Mouse (Mus musculus): ENCODE measurements around the gene Map1lc3a. TPM values are rescaled to one million over a fixed set of nuclear protein-coding genes. Genes with fewer than 3 reads are reported as not detected.
A peak's percentile ranks its signal among the peaks of the same experiment; 100 is the strongest.

Map1lc3a gene
- polyA plus RNA-seq, 1 experiment from 2014 or later: 203 TPM

DNA sequence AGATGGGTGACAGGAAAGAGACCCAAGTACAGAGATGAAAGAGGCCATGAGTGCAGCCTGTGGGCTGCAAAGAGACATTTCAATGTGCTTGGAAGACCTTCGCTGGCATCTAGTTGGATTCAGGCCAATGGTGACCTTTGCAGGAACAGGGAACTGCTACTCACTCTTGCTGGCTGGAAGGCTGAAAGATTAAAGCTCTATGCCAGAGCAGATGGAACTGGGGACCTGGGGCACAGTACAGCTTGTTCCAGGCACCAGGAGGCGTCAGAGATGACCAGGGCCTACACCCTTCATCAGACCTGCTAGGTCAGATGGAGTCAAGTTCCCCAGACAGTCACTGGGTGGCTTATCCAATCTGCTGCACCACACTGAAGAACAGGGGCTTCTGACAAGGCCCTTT, 17.3 kb downstream of the Map1lc3a start:
- H3K4me3 ChIP-seq (ENCODE audit: low read depth, low read length): no peak overlapping the region
- no peak overlapping the region for H3K27ac ChIP-seq (ENCODE audit: low read depth)
- 77% methylated on average over 2 of the region's 2 CpGs for whole genome bisulfite sequencing
- DNase-seq (ENCODE audit: low spot score) (no peak), ATAC-seq (replicated peaks; ENCODE audit: low FRiP score, low TSS enrichment, low read depth) (no peak)
- no peak overlapping the region for H3K4me2 ChIP-seq (ENCODE audit: low read length)
- H3K9me3 ChIP-seq (ENCODE audit: control insufficient read depth, low read length): no peaks in the 10 kb centered on the region
- no peak overlapping the region for H3K9ac ChIP-seq (ENCODE audit: low read length)
- H3K4me1 ChIP-seq (replicated peaks; ENCODE audit: control insufficient read depth, insufficient read depth, low read length): no peaks in the 10 kb centered on the region
- H3K27me3 ChIP-seq (replicated peaks; ENCODE audit: control insufficient read depth, insufficient read depth, low read length): no peaks in the 10 kb centered on the region
- H3K36me3 ChIP-seq (ENCODE audit: control insufficient read depth, insufficient read depth, low read length): peaks cover 88% of the 10 kb centered on the region

DNA sequence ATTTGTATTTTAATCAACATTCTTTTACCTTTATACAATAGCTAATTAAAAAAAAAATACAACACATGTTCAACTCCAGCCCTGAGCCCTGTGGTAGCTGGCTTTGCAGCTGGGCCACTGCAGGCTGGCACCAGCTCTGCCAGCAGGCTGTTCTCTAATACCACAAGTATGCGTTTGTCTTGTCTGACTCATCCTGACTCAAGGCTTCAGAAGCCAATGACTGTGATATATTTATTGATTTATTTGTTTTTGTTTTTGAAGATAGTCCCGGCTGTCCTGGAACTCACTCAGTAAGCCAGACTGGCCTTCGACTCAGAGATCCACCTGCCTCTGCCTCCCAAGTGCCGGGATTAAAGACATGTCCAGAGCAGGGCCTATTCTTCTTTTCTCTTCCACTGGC, 17.8 kb downstream of the Map1lc3a start:
- H3K4me3 ChIP-seq (ENCODE audit: low read depth, low read length): no peak overlapping the region
- no peak overlapping the region for H3K4me2 ChIP-seq (ENCODE audit: low read length)
- DNase-seq (ENCODE audit: low spot score) (no peak), ATAC-seq (replicated peaks; ENCODE audit: low FRiP score, low TSS enrichment, low read depth) (no peak)
- no peaks in the 10 kb centered on the region for H3K4me1 ChIP-seq (replicated peaks; ENCODE audit: control insufficient read depth, insufficient read depth, low read length)
- H3K36me3 ChIP-seq (ENCODE audit: control insufficient read depth, insufficient read depth, low read length): peaks cover 89% of the 10 kb centered on the region
- H3K9ac ChIP-seq (ENCODE audit: low read length): no peak overlapping the region
- no peaks in the 10 kb centered on the region for H3K27me3 ChIP-seq (replicated peaks; ENCODE audit: control insufficient read depth, insufficient read depth, low read length)
- WGBS: 91% methylated on average over 4 of the region's 4 CpGs
- no peaks in the 10 kb centered on the region for H3K9me3 ChIP-seq (ENCODE audit: control insufficient read depth, low read length)
- H3K27ac ChIP-seq (ENCODE audit: low read depth): no peak overlapping the region

- no peak for DNase-seq (ENCODE audit: low spot score)
- WGBS: 79% methylated on average over 6 of the region's 6 CpGs
- ATAC-seq (replicated peaks; ENCODE audit: low FRiP score, low TSS enrichment, low read depth): no peak
- H3K9me3 ChIP-seq (ENCODE audit: control insufficient read depth, low read length): no peaks in the 10 kb centered on the region
- H3K4me3 ChIP-seq (ENCODE audit: low read depth, low read length): no peak overlapping the region
- no peaks in the 10 kb centered on the region for H3K4me1 ChIP-seq (replicated peaks; ENCODE audit: control insufficient read depth, insufficient read depth, low read length)
- peaks cover 83% of the 10 kb centered on the region for H3K36me3 ChIP-seq (ENCODE audit: control insufficient read depth, insufficient read depth, low read length)
- H3K27me3 ChIP-seq (replicated peaks; ENCODE audit: control insufficient read depth, insufficient read depth, low read length): no peaks in the 10 kb centered on the region
- no peak overlapping the region for H3K9ac ChIP-seq (ENCODE audit: low read length)
- H3K27ac ChIP-seq (ENCODE audit: low read depth): no peak overlapping the region
- H3K4me2 ChIP-seq (ENCODE audit: low read length): no peak overlapping the region
Measured at GRCm38 (mm10) chr2:155295453-155295852, 19.4 kb downstream of the Map1lc3a start.

DNA sequence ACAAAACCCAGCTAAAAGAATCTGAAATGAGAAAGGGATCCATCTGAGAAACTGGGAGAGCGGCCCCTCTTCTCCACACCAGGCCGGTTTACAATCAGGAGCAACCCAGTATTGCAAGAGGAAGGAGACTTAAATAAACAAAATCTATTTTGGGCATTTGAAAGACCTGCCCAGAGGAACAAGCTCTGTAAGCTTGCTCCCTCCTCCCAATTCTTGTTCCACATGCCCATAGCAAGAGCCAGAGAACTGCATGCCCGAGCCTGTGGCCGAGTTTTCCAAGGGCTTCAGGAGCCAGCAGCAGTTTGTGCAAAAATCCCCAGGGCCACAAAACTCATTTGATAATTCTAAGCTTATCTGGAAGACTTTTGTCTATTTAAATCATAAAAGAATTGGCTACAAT, 23.5 kb downstream of the Map1lc3a start:
- 67% methylated on average over 4 of the region's 4 CpGs for WGBS
- no peak for ATAC-seq (replicated peaks; ENCODE audit: low FRiP score, low TSS enrichment, low read depth)
- Histone ChIP-seq H3K27me3 (replicated peaks; ENCODE audit: control insufficient read depth, insufficient read depth, low read length) (no peaks in the 10 kb centered on the region), H3K4me3 (ENCODE audit: low read depth, low read length) (no peak overlapping the region), H3K36me3 (ENCODE audit: control insufficient read depth, insufficient read depth, low read length) (peaks cover 72% of the 10 kb centered on the region), H3K4me1 (replicated peaks; ENCODE audit: control insufficient read depth, insufficient read depth, low read length) (no peaks in the 10 kb centered on the region), H3K4me2 (ENCODE audit: low read length) (no peak overlapping the region), H3K27ac (ENCODE audit: low read depth) (no peak overlapping the region), H3K9ac (ENCODE audit: low read length) (no peak overlapping the region), H3K9me3 (ENCODE audit: control insufficient read depth, low read length) (no peaks in the 10 kb centered on the region)
- DNase-seq (ENCODE audit: low spot score): no peak

DNA sequence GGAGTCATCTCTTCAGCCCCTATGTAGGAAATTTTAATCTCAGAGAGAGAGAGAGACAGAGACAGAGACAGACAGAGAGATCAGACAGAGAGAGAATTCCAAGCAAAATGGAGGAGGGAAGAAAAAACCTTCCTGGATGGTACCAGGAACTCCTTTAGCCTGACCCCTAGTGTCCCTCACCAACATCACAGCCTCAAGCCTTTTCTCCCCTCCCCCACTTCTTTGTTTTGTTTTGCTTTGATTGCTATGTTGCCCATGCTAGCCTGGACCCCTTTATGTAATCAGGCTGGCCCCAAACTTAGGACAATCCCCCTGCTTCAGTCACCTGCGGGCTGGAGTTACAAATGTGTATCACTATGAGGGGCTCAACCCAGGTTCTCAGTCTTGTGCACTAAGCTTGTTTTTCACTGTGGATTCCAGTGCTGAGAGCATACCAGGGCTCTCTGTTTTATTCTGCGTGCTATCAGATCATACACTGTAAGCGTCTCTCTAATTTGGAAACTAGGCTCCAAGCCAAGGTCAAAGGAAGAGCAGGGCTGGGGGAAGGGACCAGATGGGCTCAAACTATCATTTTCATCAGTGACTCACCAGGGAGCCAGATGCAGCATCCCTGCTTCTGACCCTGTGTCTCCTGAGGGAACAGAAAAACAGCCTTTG, 33.0 kb downstream of the Map1lc3a start:
- Histone ChIP-seq H3K4me3 (ENCODE audit: low read depth, low read length) (no peak overlapping the region), H3K36me3 (ENCODE audit: control insufficient read depth, insufficient read depth, low read length) (peaks cover 33% of the 10 kb centered on the region), H3K4me1 (replicated peaks; ENCODE audit: control insufficient read depth, insufficient read depth, low read length) (0 out of 2 replicates have a peak, but pooled peaks cover 7% of the 10 kb centered on the region), H3K9ac (ENCODE audit: low read length) (no peak overlapping the region), H3K4me2 (ENCODE audit: low read length) (0 out of 2 replicates have a peak overlapping the region, but pooled peaks have one; percentile 5), H3K27me3 (replicated peaks; ENCODE audit: control insufficient read depth, insufficient read depth, low read length) (no peaks in the 10 kb centered on the region), H3K27ac (ENCODE audit: low read depth) (peak overlapping the region; percentile 54), H3K9me3 (ENCODE audit: control insufficient read depth, low read length) (no peaks in the 10 kb centered on the region)
- DNase-seq (ENCODE audit: low spot score) (peak; percentile 57), ATAC-seq (replicated peaks; ENCODE audit: low FRiP score, low TSS enrichment, low read depth) (no peak)
- whole genome bisulfite sequencing: 33% methylated on average over 3 of the region's 3 CpGs

GRCm38 (mm10) chr2:155313671-155314070, 37.6 kb downstream of the Map1lc3a start:
- no peak overlapping the region for H3K4me2 ChIP-seq (ENCODE audit: low read length)
- no peaks in the 10 kb centered on the region for H3K9me3 ChIP-seq (ENCODE audit: control insufficient read depth, low read length)
- DNase-seq (ENCODE audit: low spot score) (no peak), ATAC-seq (replicated peaks; ENCODE audit: low FRiP score, low TSS enrichment, low read depth) (no peak)
- H3K27me3 ChIP-seq (replicated peaks; ENCODE audit: control insufficient read depth, insufficient read depth, low read length): no peaks in the 10 kb centered on the region
- H3K27ac ChIP-seq (ENCODE audit: low read depth): no peak overlapping the region
- H3K4me3 ChIP-seq (ENCODE audit: low read depth, low read length): no peak overlapping the region
- H3K4me1 ChIP-seq (replicated peaks; ENCODE audit: control insufficient read depth, insufficient read depth, low read length): 0 out of 2 replicates have a peak, but pooled peaks cover 7% of the 10 kb centered on the region
- peaks cover 27% of the 10 kb centered on the region for H3K36me3 ChIP-seq (ENCODE audit: control insufficient read depth, insufficient read depth, low read length)
- no peak overlapping the region for H3K9ac ChIP-seq (ENCODE audit: low read length)
- 56% methylated on average over 6 of the region's 6 CpGs for WGBS

GRCm38 (mm10) chr2:155318618-155319017, 42.5 kb downstream of the Map1lc3a start:
- H3K27ac ChIP-seq (ENCODE audit: low read depth): no peak overlapping the region
- H3K4me3 ChIP-seq (ENCODE audit: low read depth, low read length): no peak overlapping the region
- no peak for DNase-seq (ENCODE audit: low spot score)
- no peak overlapping the region for H3K9ac ChIP-seq (ENCODE audit: low read length)
- H3K4me2 ChIP-seq (ENCODE audit: low read length): no peak overlapping the region
- 85% methylated on average over 2 of the region's 2 CpGs for WGBS
- no peak for ATAC-seq (replicated peaks; ENCODE audit: low FRiP score, low TSS enrichment, low read depth)
- H3K36me3 ChIP-seq (ENCODE audit: control insufficient read depth, insufficient read depth, low read length): peaks cover 34% of the 10 kb centered on the region
- no peaks in the 10 kb centered on the region for H3K27me3 ChIP-seq (replicated peaks; ENCODE audit: control insufficient read depth, insufficient read depth, low read length)
- no peaks in the 10 kb centered on the region for H3K9me3 ChIP-seq (ENCODE audit: control insufficient read depth, low read length)
- no peaks in the 10 kb centered on the region for H3K4me1 ChIP-seq (replicated peaks; ENCODE audit: control insufficient read depth, insufficient read depth, low read length)

- no peak for DNase-seq (ENCODE audit: low spot score)
- H3K9me3 ChIP-seq (ENCODE audit: control insufficient read depth, low read length): no peaks in the 10 kb centered on the region
- H3K36me3 ChIP-seq (ENCODE audit: control insufficient read depth, insufficient read depth, low read length): peaks cover 29% of the 10 kb centered on the region
- WGBS: 79% methylated on average over 5 of the region's 5 CpGs
- no peak overlapping the region for H3K9ac ChIP-seq (ENCODE audit: low read length)
- no peak overlapping the region for H3K4me3 ChIP-seq (ENCODE audit: low read depth, low read length)
- H3K27ac ChIP-seq (ENCODE audit: low read depth): no peak overlapping the region
- H3K4me1 ChIP-seq (replicated peaks; ENCODE audit: control insufficient read depth, insufficient read depth, low read length): no peaks in the 10 kb centered on the region
- H3K4me2 ChIP-seq (ENCODE audit: low read length): no peak overlapping the region
- ATAC-seq (replicated peaks; ENCODE audit: low FRiP score, low TSS enrichment, low read depth): no peak
- H3K27me3 ChIP-seq (replicated peaks; ENCODE audit: control insufficient read depth, insufficient read depth, low read length): no peaks in the 10 kb centered on the region
Measured at GRCm38 (mm10) chr2:155320596-155320995, 44.5 kb downstream of the Map1lc3a start.

DNA sequence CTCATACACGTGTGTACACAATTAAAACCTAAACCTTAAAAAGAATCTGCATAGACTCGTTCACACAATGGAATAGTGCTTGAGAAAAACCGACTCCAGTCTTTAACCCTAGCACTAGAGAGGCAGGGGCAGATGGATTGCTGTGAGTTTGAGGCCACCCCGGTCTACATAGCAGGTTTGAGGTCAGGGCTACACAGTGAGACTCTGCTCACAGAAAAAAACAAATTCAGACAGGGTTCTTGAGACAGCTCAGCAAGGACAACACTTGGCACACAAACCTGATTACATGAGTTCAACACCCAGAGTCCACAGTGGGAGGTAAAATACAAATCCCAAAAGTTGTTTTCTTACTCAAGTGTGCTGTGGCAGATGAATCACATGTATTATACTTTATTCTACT, 49.9 kb downstream of the Map1lc3a start:
- DNase-seq (ENCODE audit: low spot score) (no peak), ATAC-seq (replicated peaks; ENCODE audit: low FRiP score, low TSS enrichment, low read depth) (no peak)
- H3K4me2 ChIP-seq (ENCODE audit: low read length): no peak overlapping the region
- peaks cover 46% of the 10 kb centered on the region for H3K36me3 ChIP-seq (ENCODE audit: control insufficient read depth, insufficient read depth, low read length)
- H3K4me3 ChIP-seq (ENCODE audit: low read depth, low read length): no peak overlapping the region
- H3K4me1 ChIP-seq (replicated peaks; ENCODE audit: control insufficient read depth, insufficient read depth, low read length): no peaks in the 10 kb centered on the region
- H3K9me3 ChIP-seq (ENCODE audit: control insufficient read depth, low read length): no peaks in the 10 kb centered on the region
- H3K9ac ChIP-seq (ENCODE audit: low read length): no peak overlapping the region
- no peaks in the 10 kb centered on the region for H3K27me3 ChIP-seq (replicated peaks; ENCODE audit: control insufficient read depth, insufficient read depth, low read length)
- no peak overlapping the region for H3K27ac ChIP-seq (ENCODE audit: low read depth)
- 89% methylated on average over 4 of the region's 4 CpGs for WGBS

Data from intestine, embryonic 14.5 days (tissue).